8 mouse cellular contexts compared by ENCODE assay signal in genomic region chr16:31199591-31199925, GRCm38 (mm10). TPM values are rescaled to one million over a fixed set of nuclear protein-coding genes. Genes with fewer than 3 reads are reported as not detected.
DNase-seq lines count a peak whose midpoint lies in the region; ATAC-seq and TF ChIP-seq lines count a peak whose summit lies in the region.

No protein-coding gene starts in this region.

- no peak for TF ChIP-seq POLR2A in limb, embryonic 14.5 days (IDR thresholded peaks at IDR 0.05; ENCODE audit: borderline replicate concordance, extremely low read depth, insufficient read depth, insufficient read length)
- TF ChIP-seq POLR2A in myocyte (IDR thresholded peaks at IDR 0.05; ENCODE audit: insufficient read length, low read depth), result no peak

- WGBS in hindbrain, embryonic 15.5 days, result 1% methylated on average over 14 of the region's 14 CpGs
- 1% methylated on average over 14 of the region's 14 CpGs for WGBS in limb, embryonic 14.5 days

- no peaks in the 10 kb centered on the region for H3K27me3 ChIP-seq in hindbrain, embryonic 15.5 days
- H3K27me3 ChIP-seq in limb, embryonic 14.5 days (ENCODE audit: control insufficient read depth, insufficient read depth, low read length), result no peaks in the 10 kb centered on the region
- no peaks in the 10 kb centered on the region for H3K27me3 ChIP-seq in myocyte (ENCODE audit: control insufficient read depth, insufficient read depth, insufficient read length)

- H3K4me1 ChIP-seq in hindbrain, embryonic 15.5 days (replicated peaks), result peaks cover 24% of the 10 kb centered on the region
- peaks cover 7% of the 10 kb centered on the region for H3K4me1 ChIP-seq in limb, embryonic 14.5 days (ENCODE audit: control insufficient read depth, insufficient read depth, low read length)

- no peak for ATAC-seq in hindbrain, embryonic 15.5 days (ENCODE audit: low FRiP score, low read depth)
- ATAC-seq in limb, embryonic 14.5 days (ENCODE audit: low FRiP score, low read depth), result no peak

- H3K4me2 ChIP-seq in hindbrain, embryonic 15.5 days, result peak overlapping the region; percentile 66
- peak overlapping the region; percentile 77 for H3K4me2 ChIP-seq in limb, embryonic 14.5 days (replicated peaks; ENCODE audit: low read depth, low read length, severe bottlenecking)
- H3K4me2 ChIP-seq in myocyte (ENCODE audit: low read depth), result peak overlapping the region; percentile 96

- H3K4me3 ChIP-seq in hindbrain, embryonic 15.5 days, result peak overlapping the region; percentile 88
- H3K4me3 ChIP-seq in limb, embryonic 14.5 days (replicated peaks; ENCODE audit: low read length), result peak overlapping the region; percentile 98
- H3K4me3 ChIP-seq in myocyte, result peak overlapping the region; percentile 96

- H3K9me3 ChIP-seq in hindbrain, embryonic 15.5 days, result no peaks in the 10 kb centered on the region
- H3K9me3 ChIP-seq in limb, embryonic 14.5 days (ENCODE audit: control insufficient read depth, low read length), result no peaks in the 10 kb centered on the region

- H3K79me2 ChIP-seq in myocyte (ENCODE audit: control insufficient read depth, insufficient read depth), result peaks cover 57% of the 10 kb centered on the region

- peak; percentile 69 for DNase-seq in adrenal gland, postnatal 14 days
- no peak for DNase-seq in adrenal gland, adult 2 months
- DNase-seq in cerebellum, adult 8-10 months, result peak; percentile 42
- peak; percentile 45 to 48 for DNase-seq in frontal cortex, postnatal 36 days (ENCODE audit: low spot score in 2 of 2)
- DNase-seq in limb, embryonic 14.5 days (ENCODE audit: low spot score), result no peak
- DNase-seq in thymus, postnatal 0 days (ENCODE audit: low spot score), result peak; percentile 35

- peak overlapping the region; percentile 93 for H3K9ac ChIP-seq in hindbrain, embryonic 15.5 days
- peak overlapping the region; percentile 86 for H3K9ac ChIP-seq in limb, embryonic 14.5 days (ENCODE audit: low read depth, low read length, severe bottlenecking)

- no peaks in the 10 kb centered on the region for H3K36me3 ChIP-seq in hindbrain, embryonic 15.5 days
- H3K36me3 ChIP-seq in limb, embryonic 14.5 days (ENCODE audit: control insufficient read depth, insufficient read depth, low read length), result no peaks in the 10 kb centered on the region
- H3K36me3 ChIP-seq in myocyte (ENCODE audit: control insufficient read depth, insufficient read depth), result no peaks in the 10 kb centered on the region

- peak overlapping the region; percentile 43 for H3ac ChIP-seq in myocyte (ENCODE audit: control insufficient read depth, insufficient read length)

- H3K27ac ChIP-seq in hindbrain, embryonic 15.5 days (replicated peaks), result peak overlapping the region; percentile 93; the same call in 1 of the 2 replicates
- 0 out of 2 replicates have a peak overlapping the region, but pooled peaks have one; percentile 88 for H3K27ac ChIP-seq in limb, embryonic 14.5 days (replicated peaks; ENCODE audit: low read depth, low read length)

TF ChIP-seq in myocyte, 11 proteins besides CTCF, POLR2A, EP300 and RAD21:
- TF ChIP-seq SRF (IDR thresholded peaks at IDR 0.05; ENCODE audit: control insufficient read depth, insufficient read length, low read depth) (no peak), TCF3 (IDR thresholded peaks at IDR 0.05; ENCODE audit: insufficient read length, low read depth) (no peak), MYOD1 (IDR thresholded peaks at IDR 0.05; ENCODE audit: control insufficient read depth in 1 of 3, insufficient read length in 2 of 3, low read depth in 2 of 3) (no peak), E2F4 (IDR thresholded peaks at IDR 0.05; ENCODE audit: insufficient read depth) (no peak), MYOG (IDR thresholded peaks at IDR 0.05; ENCODE audit: control insufficient read depth in 1 of 3, insufficient read depth in 1 of 3, insufficient read length in 2 of 3, low read depth in 2 of 3) (no peak), CEBPB (IDR thresholded peaks at IDR 0.05; ENCODE audit: insufficient read depth, poor library complexity, severe bottlenecking) (no peak), POLR2AphosphoS2 (IDR thresholded peaks at IDR 0.05; ENCODE audit: insufficient read length, low read depth) (no peak), TCF12 (IDR thresholded peaks at IDR 0.05; ENCODE audit: insufficient read depth, poor library complexity, severe bottlenecking) (no peak), USF1 (IDR thresholded peaks at IDR 0.05; ENCODE audit: low read depth) (no peak), MAX (IDR thresholded peaks at IDR 0.05; ENCODE audit: low read depth) (no peak), REST (IDR thresholded peaks at IDR 0.05; ENCODE audit: insufficient read depth, insufficient read length) (no peak)
TF ChIP-seq in myocyte: peak in this region for 0.

RNA-seq across cellular contexts. Expression of gene Acap2, which starts 1.5 kb away (rescaled TPM):
- 38.5 and 41.5 TPM in 2 replicates for total RNA-seq in adrenal gland, postnatal 14 days (2021)
- total RNA-seq in adrenal gland, adult 2 months (2021), result 10 to 100 TPM; 31.9 to 40.2 TPM
- polyA plus RNA-seq in adrenal gland, adult 2 months (2012; rRNA removed), result 8.3 and 9.6 TPM in 2 replicates
- 11.5 and 13.4 TPM in 2 replicates for polyA plus RNA-seq in hindbrain, embryonic 15.5 days (2015; fragmentation: Nextera tagmentation; extraction: Ambion mirVana)
- 24.8 and 26.1 TPM in 2 replicates for polyA plus RNA-seq in limb, embryonic 14.5 days (2012; rRNA removed)
- 24.9 and 28.0 TPM in 2 replicates for polyA plus RNA-seq in limb, embryonic 14.5 days (2014; fragmentation: Nextera tagmentation; extraction: Ambion mirVana)
- polyA plus RNA-seq in myocyte (2012; fragmentation: generic; extraction: Trizol), result 6.3 TPM
- 15.2 and 16.2 TPM in 2 replicates for polyA plus RNA-seq in thymus, postnatal 0 days (2015; fragmentation: Nextera tagmentation; extraction: Ambion mirVana)

Comparison
In these comparisons a context has a peak if more than half of its experiments do, and no peak if none do; other contexts are left out.
1. DNase-seq: peak in adrenal gland, postnatal 14 days (single experiment), cerebellum, adult 8-10 months (single experiment), frontal cortex, postnatal 36 days (2 of 2) and thymus, postnatal 0 days (single experiment); none in adrenal gland, adult 2 months (single experiment) and limb, embryonic 14.5 days (single experiment).
2. Peak in every context shown above with its lines, with median percentiles within 50 percentile points of each other: H3K4me2 ChIP-seq and H3K4me3 ChIP-seq.